Mouse (Mus musculus): ENCODE data around the gene Bcl2l10. TPM values are rescaled to one million over a fixed set of nuclear protein-coding genes. Genes with fewer than 3 reads are reported as not detected.

The Bcl2l10 gene
- polyA plus RNA-seq, 1 experiment from 2014 or later = not detected

- Histone ChIP-seq H3K27me3 (ENCODE audit: control insufficient read depth, insufficient read depth, low read length) (no peaks in the 10 kb centered on the region), H3K9me3 (ENCODE audit: control insufficient read depth, low read length) (no peaks in the 10 kb centered on the region), H3K4me3 (ENCODE audit: control insufficient read depth in 1 of 2, insufficient read depth in 1 of 2, low read depth in 1 of 2, low read length in 2 of 2) (no peak overlapping the region), H3K4me2 (ENCODE audit: low read length) (peak overlapping the region; percentile 6; the same call in 1 of the 2 replicates), H3K9ac (ENCODE audit: low read length) (peak overlapping the region; percentile 47; the same call in 1 of the 2 replicates), H3K36me3 (ENCODE audit: control insufficient read depth, insufficient read depth, low read length) (peaks cover 31% of the 10 kb centered on the region), H3K4me1 (ENCODE audit: control insufficient read depth in 2 of 2, insufficient read depth in 2 of 2, low read length in 2 of 2) (peaks cover 18 to 48% of the 10 kb centered on the region in 2 experiments), H3K27ac (replicated peaks in 1 of 2; ENCODE audit: control insufficient read depth in 1 of 2, insufficient read depth in 1 of 2, low read depth in 2 of 2, low read length in 2 of 2) (peak overlapping the region; percentile 10 to 19; a peak in 3 of 4 replicates)
- no peak for ATAC-seq (ENCODE audit: insufficient number of reproducible peaks, insufficient read depth, low FRiP score, low read depth)
- WGBS = 16% methylated on average over 5 of the region's 5 CpGs
These were observed 53.1 kb downstream of the Bcl2l10 start for GRCm38 (mm10) chr9:75400639-75401038.

Other genes starting within 250 kb of the Bcl2l10 start
- 1.8 and 2.9 TPM in 2 replicates for gene Myo5c, start 115.7 kb upstream of the Bcl2l10 start, polyA plus RNA-seq (2014; fragmentation: Nextera tagmentation; extraction: Ambion mirVana)
- 66.5 and 68.7 TPM in 2 replicates for gene Gnb5, start 41.5 kb upstream of the Bcl2l10 start, polyA plus RNA-seq (2014; fragmentation: Nextera tagmentation; extraction: Ambion mirVana)
- gene Mapk6, start 62.2 kb downstream of the Bcl2l10 start, polyA plus RNA-seq (2014; fragmentation: Nextera tagmentation; extraction: Ambion mirVana) = 52.3 and 55.6 TPM in 2 replicates
- gene Leo1, start 93.8 kb downstream of the Bcl2l10 start, polyA plus RNA-seq (2014; fragmentation: Nextera tagmentation; extraction: Ambion mirVana) = 23.6 and 26.0 TPM in 2 replicates
- gene Tmod3, start 211.9 kb downstream of the Bcl2l10 start, polyA plus RNA-seq (2014; fragmentation: Nextera tagmentation; extraction: Ambion mirVana) = 75.0 and 81.6 TPM in 2 replicates